Mouse (Mus musculus) midbrain, postnatal 0 days (tissue): Measurements from ENCODE around the gene Homer2. TPM values are rescaled to one million over a fixed set of nuclear protein-coding genes. Genes with fewer than 3 reads are reported as not detected.

Experiments used
- ATAC-seq: fragments of 200-750 bp; cut with Nextera tagmentation; 2 replicates; pipeline ENCODE4 v1.8.0; 2017; ENCODE audit warnings: moderate number of reproducible peaks, mild to moderate bottlenecking, moderate TSS enrichment, moderate library complexity; ENCODE audit not compliant: low FRiP score
- DNase-seq: peaks from one replicate; pipeline ENCODE4 v3.0.0-alpha.2; 2015; ENCODE audit warnings: low spot score
- H3K27ac ChIP-seq: fragments of 300-500 bp; sonication (generic); 2 replicates; pipeline ENCODE4 v1.5.1; 2014; ENCODE audit warnings: low read depth, mild to moderate bottlenecking, low read length, mixed read lengths
- H3K27me3 ChIP-seq: fragments of 300-500 bp; sonication (generic); 2 replicates; pipeline ENCODE4 v1.6.1; 2014; ENCODE audit warnings: low read length, control low read depth, mixed read lengths; ENCODE audit not compliant: insufficient read depth
- H3K36me3 ChIP-seq: fragments of 300-500 bp; sonication (generic); 2 replicates; pipeline ENCODE4 v1.6.1; 2014; ENCODE audit warnings: low read length, control low read depth, mixed read lengths; ENCODE audit not compliant: insufficient read depth
- H3K4me1 ChIP-seq: fragments of 300-500 bp; sonication (generic); 2 replicates; pipeline ENCODE4 v1.6.1; 2014; ENCODE audit warnings: mild to moderate bottlenecking, control low read depth, antibody characterized with exemption, low read length, mixed read lengths; ENCODE audit not compliant: insufficient read depth
- H3K4me2 ChIP-seq: fragments of 300-500 bp; sonication (generic); 2 replicates; pipeline ENCODE4 v1.6.1; 2014; ENCODE audit warnings: low read depth, mild to moderate bottlenecking, low read length, mixed read lengths; ENCODE audit not compliant: poor library complexity, severe bottlenecking
- H3K4me3 ChIP-seq: fragments of 300-500 bp; sonication (generic); 2 replicates; pipeline ENCODE4 v1.5.1; 2014; ENCODE audit warnings: low read depth, mild to moderate bottlenecking, low read length, moderate library complexity
- H3K9ac ChIP-seq: fragments of 300-500 bp; sonication (generic); replicated peaks from 2 replicates; pipeline ENCODE4 v1.6.1; 2014; ENCODE audit warnings: mild to moderate bottlenecking, low read length, moderate library complexity, mixed read lengths; ENCODE audit not compliant: poor library complexity, severe bottlenecking
- H3K9me3 ChIP-seq: fragments of 300-500 bp; sonication (generic); 2 replicates; pipeline ENCODE4 v1.6.1; 2016; ENCODE audit warnings: low read length, control low read depth
- CTCF ChIP-seq: IDR thresholded peaks from 2 replicates; pipeline ENCODE4 v1.5.1; 2016; ENCODE audit warnings: antibody characterized with exemption, mild to moderate bottlenecking
- WGBS: fragments of 180-500 bp; shearing (Covaris S2); extraction: QIAGEN DNeasy Blood & Tissue Kit; methylation state at CpG from one replicate; pipeline ENCODE4 v1.1.7; 2014; 5-methylcytosine and 5-hydroxymethylcytosine counted together
- polyA plus RNA-seq: library from polyadenylated mRNA; unstranded; fragments of >200 nt; fragmentation: Nextera tagmentation; extraction: Ambion mirVana; gene quantifications from 2 replicates; pipeline ENCODE4 v1.2.1, GENCODE M21; 2015
- total RNA-seq: library from RNA; depleted of rRNA; stranded (reverse); fragments of >200 nt; gene quantifications from 2 replicates; pipeline ENCODE4 v1.2.3, GENCODE M21; 2014

Homer2 gene
- total and polyA plus RNA-seq, 2 experiments from 2014 or later = 25.6 to 29.5 TPM

- TF ChIP-seq CTCF = no peak; the same call in 1 of the 2 replicates
- ATAC-seq (peak; percentile 99), DNase-seq (peak; percentile 97)
- H3K4me1 ChIP-seq = peaks cover 5% of the 10 kb centered on the region; the same call in 1 of the 2 replicates
- peaks cover 8% of the 10 kb centered on the region for H3K36me3 ChIP-seq
- peak within 1 kb of the TSS; percentile 75 for H3K4me2 ChIP-seq
- H3K27me3 ChIP-seq = no peaks in the 10 kb centered on the region
- peak within 1 kb of the TSS; percentile 95 for H3K4me3 ChIP-seq
- H3K9me3 ChIP-seq = no peaks in the 10 kb centered on the region
- H3K9ac ChIP-seq = peak within 1 kb of the TSS; percentile 87
- WGBS = 1% methylated on average over 67 of the region's 96 CpGs
- H3K27ac ChIP-seq = peak within 1 kb of the TSS; percentile 91
Observed at GRCm38 (mm10) chr7:81571108-81571940, 136.0 kb downstream of the Homer2 start, which contains the start of gene Whamm. Whamm (plus strand) TSS chr7:81571266.

- Histone ChIP-seq H3K4me1 (peaks cover 5% of the 10 kb centered on the region; the same call in 1 of the 2 replicates), H3K9ac (no peak overlapping the region), H3K4me3 (peak overlapping the region; percentile 95), H3K4me2 (peak overlapping the region; percentile 75; the same call in 1 of the 2 replicates), H3K27me3 (no peaks in the 10 kb centered on the region), H3K36me3 (peaks cover 7% of the 10 kb centered on the region), H3K27ac (no peak overlapping the region), H3K9me3 (no peaks in the 10 kb centered on the region)
- 2% methylated on average over 5 of the region's 5 CpGs for WGBS
- no peak for DNase-seq
- TF ChIP-seq CTCF = peak; percentile 62
- peak; percentile 41 for ATAC-seq
Observed at GRCm38 (mm10) chr7:81570752-81571107, 136.6 kb downstream of the Homer2 start.

- Histone ChIP-seq H3K4me1 (peaks cover 5% of the 10 kb centered on the region; the same call in 1 of the 2 replicates), H3K9ac (no peak overlapping the region), H3K9me3 (no peaks in the 10 kb centered on the region), H3K27ac (no peak overlapping the region), H3K4me3 (no peak overlapping the region), H3K27me3 (no peaks in the 10 kb centered on the region), H3K36me3 (peaks cover 5% of the 10 kb centered on the region; the same call in 1 of the 2 replicates), H3K4me2 (no peak overlapping the region)
- WGBS = 96% methylated on average over 3 of the region's 3 CpGs
- DNase-seq (no peak), ATAC-seq (no peak)
- no peak for TF ChIP-seq CTCF
Observed at GRCm38 (mm10) chr7:81570271-81570670, 137.1 kb downstream of the Homer2 start.

- H3K4me1 ChIP-seq = peaks cover 5% of the 10 kb centered on the region; the same call in 1 of the 2 replicates
- peaks cover under 1% of the 10 kb centered on the region; the same call in 1 of the 2 replicates for H3K36me3 ChIP-seq
- no peaks in the 10 kb centered on the region for H3K27me3 ChIP-seq
- H3K9me3 ChIP-seq = no peaks in the 10 kb centered on the region
- DNase-seq = no peak
- no peak overlapping the region for H3K4me2 ChIP-seq
- H3K27ac ChIP-seq = no peak overlapping the region
- no peak overlapping the region for H3K4me3 ChIP-seq
- ATAC-seq = no peak
- no peak for TF ChIP-seq CTCF
- WGBS = 90% methylated on average over 1 of the region's 1 CpGs
- no peak overlapping the region for H3K9ac ChIP-seq
Observed at GRCm38 (mm10) chr7:81569851-81570250, 137.5 kb downstream of the Homer2 start.

- 96% methylated on average over 5 of the region's 5 CpGs for WGBS
Observed at GRCm38 (mm10) chr7:81567396-81567795, 139.9 kb downstream of the Homer2 start.

GRCm38 (mm10) chr7:81566892-81567291, 140.4 kb downstream of the Homer2 start, which contains the start of gene Fsd2:
Fsd2 (minus strand) TSS chr7:81566944.
- Histone ChIP-seq H3K9me3 (no peaks in the 10 kb centered on the region), H3K4me3 (no peak within 1 kb of the TSS), H3K4me2 (no peak within 1 kb of the TSS), H3K27ac (no peak within 1 kb of the TSS), H3K36me3 (no peaks in the 10 kb centered on the region), H3K4me1 (no peaks in the 10 kb centered on the region), H3K9ac (no peak within 1 kb of the TSS), H3K27me3 (no peaks in the 10 kb centered on the region)
- ATAC-seq (no peak), DNase-seq (no peak)
- 81% methylated on average over 9 of the region's 9 CpGs for WGBS
- TF ChIP-seq CTCF = no peak

More at GRCm38 (mm10) chr7:81567396-81567795, 139.9 kb downstream of the Homer2 start:
- Histone ChIP-seq H3K9me3 (no peaks in the 10 kb centered on the region), H3K36me3 (no peaks in the 10 kb centered on the region), H3K27me3 (no peaks in the 10 kb centered on the region), H3K9ac (no peak overlapping the region), H3K27ac (no peak overlapping the region), H3K4me2 (no peak overlapping the region), H3K4me1 (no peaks in the 10 kb centered on the region), H3K4me3 (no peak overlapping the region)
- no peak for TF ChIP-seq CTCF
- no peak for ATAC-seq
- DNase-seq = no peak
